Mouse (Mus musculus): ENCODE results near the gene Bid. TPM values are rescaled to one million over a fixed set of nuclear protein-coding genes. Genes with fewer than 3 reads are reported as not detected.
"Not testable (repeated sequence)": the region's sequence is repeated elsewhere in the genome, so short reads cannot be mapped to it uniquely, and the experiment has no call there.

The Bid gene
- polyA plus RNA-seq, 1 experiment from 2014 or later: 5.6 TPM

GRCm38 (mm10) chr6:120914911-120915648 is 1.6 kb downstream of the Bid start:
- 33% methylated on average over 9 of the region's 9 CpGs for WGBS
- ATAC-seq (replicated peaks; ENCODE audit: insufficient number of reproducible peaks, insufficient read depth, low FRiP score, low read depth): no peak
- H3K36me3 ChIP-seq: no peaks in the 10 kb centered on the region
- no peak overlapping the region for H3K27ac ChIP-seq
- H3K9ac ChIP-seq: no peak overlapping the region
- H3K9me3 ChIP-seq (replicated peaks): no peaks in the 10 kb centered on the region
- peak overlapping the region; percentile 99 for H3K4me2 ChIP-seq
- H3K4me3 ChIP-seq: peak overlapping the region; percentile 74; the same call in 1 of the 2 replicates
- no peaks in the 10 kb centered on the region for H3K27me3 ChIP-seq
- H3K4me1 ChIP-seq (replicated peaks): peaks cover 29% of the 10 kb centered on the region

- Histone ChIP-seq H3K4me1 (replicated peaks) (peaks cover 29% of the 10 kb centered on the region), H3K9ac (no peak overlapping the region), H3K4me3 (no peak overlapping the region), H3K36me3 (no peaks in the 10 kb centered on the region), H3K9me3 (replicated peaks) (no peaks in the 10 kb centered on the region), H3K27ac (no peak overlapping the region), H3K4me2 (no peak overlapping the region), H3K27me3 (no peaks in the 10 kb centered on the region)
- no peak for ATAC-seq (replicated peaks; ENCODE audit: insufficient number of reproducible peaks, insufficient read depth, low FRiP score, low read depth)
- WGBS: 73% methylated on average over 4 of the region's 4 CpGs
Measured at GRCm38 (mm10) chr6:120914533-120914910, 2.1 kb downstream of the Bid start.

GRCm38 (mm10) chr6:120913783-120914182 is 2.9 kb downstream of the Bid start:
- Histone ChIP-seq H3K36me3 (no peaks in the 10 kb centered on the region), H3K9me3 (replicated peaks) (no peaks in the 10 kb centered on the region), H3K27me3 (no peaks in the 10 kb centered on the region), H3K9ac (no peak overlapping the region), H3K4me1 (replicated peaks) (peaks cover 29% of the 10 kb centered on the region), H3K4me2 (no peak overlapping the region), H3K4me3 (no peak overlapping the region), H3K27ac (no peak overlapping the region)
- WGBS: 89% methylated on average over 8 of the region's 8 CpGs
- no peak for ATAC-seq (replicated peaks; ENCODE audit: insufficient number of reproducible peaks, insufficient read depth, low FRiP score, low read depth)

- Histone ChIP-seq H3K4me2 (no peak overlapping the region), H3K4me3 (no peak overlapping the region), H3K4me1 (replicated peaks) (peaks cover 29% of the 10 kb centered on the region), H3K27me3 (no peaks in the 10 kb centered on the region), H3K27ac (no peak overlapping the region), H3K9ac (no peak overlapping the region), H3K9me3 (replicated peaks) (no peaks in the 10 kb centered on the region), H3K36me3 (no peaks in the 10 kb centered on the region)
- ATAC-seq (replicated peaks; ENCODE audit: insufficient number of reproducible peaks, insufficient read depth, low FRiP score, low read depth): no peak
- 17% methylated on average over 2 of the region's 2 CpGs for WGBS
Measured at GRCm38 (mm10) chr6:120912931-120913330, 3.7 kb downstream of the Bid start.

- Histone ChIP-seq H3K4me1 (replicated peaks) (peaks cover 29% of the 10 kb centered on the region), H3K9me3 (replicated peaks) (no peaks in the 10 kb centered on the region), H3K4me3 (no peak overlapping the region), H3K27me3 (no peaks in the 10 kb centered on the region), H3K9ac (no peak overlapping the region), H3K4me2 (no peak overlapping the region), H3K27ac (no peak overlapping the region), H3K36me3 (no peaks in the 10 kb centered on the region)
- 68% methylated on average over 13 of the region's 13 CpGs for WGBS
- ATAC-seq (replicated peaks; ENCODE audit: insufficient number of reproducible peaks, insufficient read depth, low FRiP score, low read depth): no peak
Measured at GRCm38 (mm10) chr6:120911213-120912007, 5.2 kb downstream of the Bid start.

- no peaks in the 10 kb centered on the region for H3K36me3 ChIP-seq
- peaks cover 20% of the 10 kb centered on the region for H3K4me1 ChIP-seq (replicated peaks)
- H3K9ac ChIP-seq: no peak overlapping the region
- no peaks in the 10 kb centered on the region for H3K9me3 ChIP-seq (replicated peaks)
- H3K27ac ChIP-seq: no peak overlapping the region
- H3K4me3 ChIP-seq: no peak overlapping the region
- 85% methylated on average over 3 of the region's 3 CpGs for whole genome bisulfite sequencing
- no peak overlapping the region for H3K4me2 ChIP-seq
- ATAC-seq (replicated peaks; ENCODE audit: insufficient number of reproducible peaks, insufficient read depth, low FRiP score, low read depth): no peak
- H3K27me3 ChIP-seq: no peaks in the 10 kb centered on the region
Measured at GRCm38 (mm10) chr6:120909501-120909900, 7.2 kb downstream of the Bid start.

- not testable (repeated sequence) for H3K4me2 ChIP-seq; ATAC-seq (replicated peaks; ENCODE audit: insufficient number of reproducible peaks, insufficient read depth, low FRiP score, low read depth); H3K4me3 ChIP-seq; H3K27ac ChIP-seq; H3K9ac ChIP-seq; H3K27me3 ChIP-seq; H3K36me3 ChIP-seq; H3K9me3 ChIP-seq (replicated peaks)
- H3K4me1 ChIP-seq (replicated peaks): peaks cover 21% of the 10 kb centered on the region
- 82% methylated on average over 10 of the region's 10 CpGs for WGBS
Measured at GRCm38 (mm10) chr6:120907876-120908597, 8.6 kb downstream of the Bid start.

- no peak overlapping the region for H3K27ac ChIP-seq
- no peaks in the 10 kb centered on the region for H3K27me3 ChIP-seq
- WGBS: 90% methylated on average over 6 of the region's 6 CpGs
- H3K9me3 ChIP-seq (replicated peaks): no peaks in the 10 kb centered on the region
- H3K4me1 ChIP-seq (replicated peaks): peaks cover 6% of the 10 kb centered on the region; the same call in 1 of the 2 replicates
- H3K4me2 ChIP-seq: no peak overlapping the region
- no peak overlapping the region for H3K4me3 ChIP-seq
- no peak overlapping the region for H3K9ac ChIP-seq
- H3K36me3 ChIP-seq: no peaks in the 10 kb centered on the region
- no peak for ATAC-seq (replicated peaks; ENCODE audit: insufficient number of reproducible peaks, insufficient read depth, low FRiP score, low read depth)
Measured at GRCm38 (mm10) chr6:120906521-120906920, 10.1 kb downstream of the Bid start.

- H3K27me3 ChIP-seq: no peaks in the 10 kb centered on the region
- ATAC-seq (replicated peaks; ENCODE audit: insufficient number of reproducible peaks, insufficient read depth, low FRiP score, low read depth): no peak
- no peak overlapping the region for H3K4me2 ChIP-seq
- no peak overlapping the region for H3K4me3 ChIP-seq
- no peak overlapping the region for H3K9ac ChIP-seq
- 88% methylated on average over 5 of the region's 5 CpGs for WGBS
- H3K4me1 ChIP-seq (replicated peaks): 0 out of 2 replicates have a peak, but pooled peaks cover 3% of the 10 kb centered on the region
- no peaks in the 10 kb centered on the region for H3K36me3 ChIP-seq
- no peaks in the 10 kb centered on the region for H3K9me3 ChIP-seq (replicated peaks)
- H3K27ac ChIP-seq: no peak overlapping the region
Measured at GRCm38 (mm10) chr6:120905111-120905510, 11.5 kb downstream of the Bid start.

GRCm38 (mm10) chr6:120903961-120904360 is 12.7 kb downstream of the Bid start:
- H3K9ac ChIP-seq: no peak overlapping the region
- no peak for ATAC-seq (replicated peaks; ENCODE audit: insufficient number of reproducible peaks, insufficient read depth, low FRiP score, low read depth)
- 75% methylated on average over 11 of the region's 11 CpGs for whole genome bisulfite sequencing
- no peak overlapping the region for H3K27ac ChIP-seq
- no peak overlapping the region for H3K4me3 ChIP-seq
- no peaks in the 10 kb centered on the region for H3K27me3 ChIP-seq
- H3K4me1 ChIP-seq (replicated peaks): 0 out of 2 replicates have a peak, but pooled peaks cover 3% of the 10 kb centered on the region
- H3K36me3 ChIP-seq: no peaks in the 10 kb centered on the region
- H3K4me2 ChIP-seq: no peak overlapping the region
- no peaks in the 10 kb centered on the region for H3K9me3 ChIP-seq (replicated peaks)

- 0 out of 2 replicates have a peak, but pooled peaks have one; percentile 44 for ATAC-seq (replicated peaks; ENCODE audit: insufficient number of reproducible peaks, insufficient read depth, low FRiP score, low read depth)
- H3K27ac ChIP-seq: no peak overlapping the region
- no peak overlapping the region for H3K9ac ChIP-seq
- H3K4me2 ChIP-seq: no peak overlapping the region
- no peaks in the 10 kb centered on the region for H3K9me3 ChIP-seq (replicated peaks)
- 36% methylated on average over 5 of the region's 5 CpGs for WGBS
- no peaks in the 10 kb centered on the region for H3K36me3 ChIP-seq
- H3K4me3 ChIP-seq: no peak overlapping the region
- H3K27me3 ChIP-seq: no peaks in the 10 kb centered on the region
- H3K4me1 ChIP-seq (replicated peaks): 0 out of 2 replicates have a peak, but pooled peaks cover 3% of the 10 kb centered on the region
Measured at GRCm38 (mm10) chr6:120903450-120903912, 13.2 kb downstream of the Bid start.
